Mouse (Mus musculus) ovary, postnatal 36 days (tissue): ENCODE data around the gene Prame.
A peak's percentile ranks its signal among the peaks of the same experiment; 100 is the strongest.
"Not testable (repeated sequence)": the region's sequence is repeated elsewhere in the genome, so short reads cannot be mapped to it uniquely, and the experiment has no call there.

ENCODE experiments used
- DNase-seq: peaks from one replicate; pipeline ENCODE4 v3.0.0; 2022; ENCODE audit warnings: low spot score, mixed read lengths

The Prame gene

DNA sequence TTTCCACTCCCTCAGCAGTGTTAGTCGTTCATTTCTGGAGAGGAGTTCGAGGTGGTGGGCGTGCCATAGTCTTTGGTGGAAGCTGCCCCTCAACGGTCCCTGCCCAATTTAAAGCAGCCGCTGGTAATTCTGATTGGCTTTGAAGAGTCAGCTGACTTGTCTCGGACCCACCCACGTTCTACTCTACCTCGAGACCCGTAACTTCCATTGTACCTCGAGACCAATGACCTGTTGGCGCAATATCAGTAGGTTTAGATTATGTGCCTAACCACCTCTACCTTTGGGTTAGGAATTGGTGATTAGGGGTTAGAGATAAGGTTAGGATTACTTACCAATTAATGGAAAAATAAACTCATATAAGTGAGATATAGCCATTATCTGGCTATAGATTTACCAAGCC lies at the start of gene Prame:
Gene Prame (minus strand): TSS at position 101 of the 400 bp plus-strand sequence.
- DNase-seq: no peak

GRCm38 (mm10) chrX:135652173-135652772 lies 24.8 kb upstream of the Prame start:
- no peak for DNase-seq

GRCm38 (mm10) chrX:135601298-135602029 lies 26.0 kb downstream of the Prame start:
- not testable (repeated sequence) for DNase-seq

DNA sequence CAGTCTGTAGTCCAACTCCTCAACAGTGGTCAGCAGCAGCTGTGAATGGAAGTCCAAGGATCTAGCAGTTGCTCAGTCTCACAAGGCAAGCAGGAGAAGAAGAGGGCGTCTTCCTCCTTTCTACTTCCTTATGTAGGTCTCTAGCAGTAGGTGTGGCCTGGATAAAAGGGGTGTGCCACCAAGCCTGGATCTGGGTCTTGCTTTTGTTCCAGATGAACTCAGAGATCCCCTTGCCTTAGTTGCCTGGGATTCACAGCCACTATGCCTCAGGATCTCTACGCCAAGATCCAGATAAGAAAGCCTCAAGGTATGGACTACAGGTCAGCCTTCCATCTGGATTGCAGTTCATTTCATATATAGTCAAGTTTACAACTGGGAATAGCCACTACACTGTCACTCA lies 28.8 kb downstream of the Prame start, which contains the start of gene Nxf7:
Gene Nxf7 (minus strand): TSS at position 101 of the 400 bp plus-strand sequence.
- no peak for DNase-seq

DNA sequence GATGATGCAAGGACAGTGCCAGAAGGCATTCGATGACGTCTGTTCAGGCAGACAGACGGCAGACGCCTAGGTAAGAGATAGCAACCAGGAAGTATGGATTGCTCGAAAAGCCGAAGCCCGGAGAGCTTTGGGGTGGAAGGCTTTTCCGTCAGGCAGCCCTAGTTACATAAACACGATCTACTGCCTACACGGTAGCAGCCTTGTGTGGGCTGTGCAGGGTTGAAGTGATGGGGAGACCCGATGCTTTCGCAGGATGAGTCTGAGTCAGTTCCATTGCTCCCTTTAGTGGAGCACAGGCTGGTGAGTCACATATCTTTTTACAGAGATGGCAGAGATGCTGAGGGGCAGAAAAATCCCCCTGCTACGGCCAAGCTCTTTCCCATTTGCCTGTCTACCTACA lies 29.4 kb downstream of the Prame start:
- DNase-seq: no peak

- DNase-seq: no peak
These were observed 51.1 kb downstream of the Prame start for GRCm38 (mm10) chrX:135576412-135576811.

DNA sequence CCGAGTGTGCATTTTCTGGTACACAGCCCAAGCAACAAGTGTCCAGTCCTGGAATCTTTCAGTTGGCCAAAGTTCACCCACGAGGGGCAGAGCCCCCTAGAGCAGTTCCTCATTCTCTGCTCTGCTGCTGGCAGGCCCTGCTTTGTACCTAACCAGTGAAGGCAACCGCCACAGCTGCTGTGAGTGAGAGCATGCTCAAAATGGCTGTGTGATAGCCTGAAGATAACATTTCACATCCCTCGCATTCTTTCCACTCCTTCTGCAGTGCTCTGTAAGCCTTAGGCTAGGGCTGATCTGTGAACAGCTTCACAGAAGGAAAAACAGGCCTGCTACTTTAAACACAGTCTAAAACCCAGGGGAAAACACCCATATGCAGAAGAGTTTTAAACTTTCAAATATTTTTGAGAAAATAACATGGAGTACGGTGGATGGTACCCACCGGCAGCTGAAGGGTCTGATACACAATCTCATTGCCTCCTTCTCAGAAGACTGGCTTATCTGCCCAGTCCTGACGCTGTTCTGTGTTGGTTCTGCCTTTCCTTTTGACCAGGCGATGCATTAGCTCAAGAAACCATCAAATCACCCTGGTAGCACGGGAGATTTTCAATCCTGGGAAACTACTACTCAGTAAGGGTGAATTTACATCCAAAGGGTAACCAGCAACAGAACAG lies 52.4 kb downstream of the Prame start:
- not testable (repeated sequence) for DNase-seq

- DNase-seq: not testable (repeated sequence)
These were observed 53.1 kb downstream of the Prame start for GRCm38 (mm10) chrX:135574261-135574957.

GRCm38 (mm10) chrX:135569467-135569866 lies 58.0 kb downstream of the Prame start:
- peak; percentile 36 for DNase-seq

DNA sequence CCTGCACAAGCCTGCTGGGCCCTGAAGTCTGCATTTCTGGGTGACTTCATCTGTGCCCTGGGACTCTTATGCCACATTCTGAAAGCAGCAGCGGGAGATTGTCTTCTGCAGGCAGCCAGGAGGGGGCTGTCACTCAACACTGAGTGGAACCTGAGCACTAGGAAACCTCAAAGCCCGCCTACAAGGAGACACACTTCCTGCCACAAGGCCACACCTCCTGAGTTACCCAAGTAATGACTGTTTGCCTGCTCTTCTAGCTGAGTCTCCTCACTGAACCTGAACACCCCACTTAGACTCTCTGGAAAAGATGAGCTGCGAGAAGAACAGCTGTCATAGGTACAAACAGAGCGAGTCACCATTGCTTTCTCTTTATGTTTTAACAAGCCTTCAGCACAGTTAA lies 62.6 kb downstream of the Prame start:
- DNase-seq: not testable (repeated sequence)
